ENCODE assay signal across 8 mouse cellular contexts in the genomic region with DNA sequence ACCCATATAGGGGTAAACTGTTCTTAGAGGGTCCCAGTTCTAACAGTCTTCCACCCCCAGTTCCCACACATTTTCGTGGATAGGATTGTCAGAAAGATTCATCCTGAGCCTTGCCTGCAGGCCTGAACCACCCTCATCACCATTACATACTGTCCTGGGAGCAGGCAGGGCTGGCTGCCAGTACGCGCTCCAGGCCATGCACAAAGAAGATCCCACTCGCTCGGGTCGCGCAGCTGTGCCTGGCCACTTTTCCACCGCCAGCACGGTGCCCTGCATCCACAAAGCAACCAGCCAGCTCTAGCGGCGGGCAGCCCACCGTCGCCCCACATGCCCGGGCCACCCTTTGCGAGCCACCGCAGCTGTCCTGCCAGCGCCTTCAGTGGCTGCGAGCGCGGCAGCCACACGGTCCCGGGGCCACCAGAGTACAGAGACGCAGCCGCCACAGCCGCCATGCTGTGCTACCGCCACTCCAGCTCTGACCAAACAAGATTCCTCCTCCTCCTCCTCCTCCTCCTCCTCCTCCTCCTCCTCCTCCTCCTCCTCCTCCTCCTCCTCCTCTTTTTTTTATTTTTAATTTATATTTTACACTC. TPM values are rescaled to one million over a fixed set of nuclear protein-coding genes. Genes with fewer than 3 reads are reported as not detected.
DNase-seq lines count a peak whose midpoint lies in the region; ATAC-seq lines count a peak whose summit lies in the region.

No protein-coding gene starts in this region.

- 52% methylated on average over 26 of the region's 26 CpGs for WGBS in embryonic facial prominence, embryonic 10.5 days
- WGBS in hindbrain, embryonic 11.5 days, result 60% methylated on average over 16 of the region's 26 CpGs
- 56% methylated on average over 26 of the region's 26 CpGs for WGBS in midbrain, embryonic 14.5 days

- no peak overlapping the region for H3K4me2 ChIP-seq in hindbrain, embryonic 11.5 days (replicated peaks; ENCODE audit: low read depth, low read length)
- peak overlapping the region; percentile 29; the same call in 1 of the 2 replicates for H3K4me2 ChIP-seq in midbrain, embryonic 14.5 days (ENCODE audit: low read length)

- H3K4me3 ChIP-seq in embryonic facial prominence, embryonic 10.5 days, result peak overlapping the region; percentile 41
- H3K4me3 ChIP-seq in hindbrain, embryonic 11.5 days (ENCODE audit: low read depth, low read length), result 0 out of 2 replicates have a peak overlapping the region, but pooled peaks have one; percentile 12
- H3K4me3 ChIP-seq in midbrain, embryonic 14.5 days (replicated peaks; ENCODE audit: low read depth, low read length), result peak overlapping the region; percentile 18

- H3K4me1 ChIP-seq in embryonic facial prominence, embryonic 10.5 days, result no peaks in the 10 kb centered on the region
- no peaks in the 10 kb centered on the region for H3K4me1 ChIP-seq in hindbrain, embryonic 11.5 days (replicated peaks; ENCODE audit: control insufficient read depth, insufficient read depth, low read length)
- H3K4me1 ChIP-seq in midbrain, embryonic 14.5 days (ENCODE audit: control insufficient read depth, insufficient read depth, low read length), result no peaks in the 10 kb centered on the region

- 0 out of 2 replicates have a peak overlapping the region, but pooled peaks have one; percentile 51 for H3K27ac ChIP-seq in embryonic facial prominence, embryonic 10.5 days (replicated peaks)
- H3K27ac ChIP-seq in hindbrain, embryonic 11.5 days (ENCODE audit: low read depth, low read length), result no peak overlapping the region
- H3K27ac ChIP-seq in midbrain, embryonic 14.5 days (replicated peaks; ENCODE audit: low read depth, low read length), result no peak overlapping the region

- H3K9ac ChIP-seq in hindbrain, embryonic 11.5 days (ENCODE audit: low read depth, low read length), result no peak overlapping the region
- H3K9ac ChIP-seq in midbrain, embryonic 14.5 days (replicated peaks; ENCODE audit: low read length), result no peak overlapping the region

- DNase-seq in layer of hippocampus, adult 11-12 months (ENCODE audit: low spot score), result peak; percentile 3
- DNase-seq in layer of hippocampus, adult 18-20 months (ENCODE audit: low spot score in 2 of 2), result no peak
- peak; percentile 18 for DNase-seq in embryonic facial prominence, embryonic 10.5 days (ENCODE audit: low spot score)
- peak; percentile 6 for DNase-seq in hindbrain, embryonic 11.5 days (ENCODE audit: low spot score)
- peak; percentile 19 for DNase-seq in midbrain, embryonic 14.5 days
- DNase-seq in thymus, postnatal 36 days, result no peak
- DNase-seq in urinary bladder, postnatal 36 days (ENCODE audit: low spot score in 2 of 2), result no peak
- no peak for DNase-seq in MN1 (ENCODE audit: low spot score)

- H3K36me3 ChIP-seq in embryonic facial prominence, embryonic 10.5 days (replicated peaks), result no peaks in the 10 kb centered on the region
- H3K36me3 ChIP-seq in hindbrain, embryonic 11.5 days (ENCODE audit: control insufficient read depth, insufficient read depth, low read length), result no peaks in the 10 kb centered on the region
- H3K36me3 ChIP-seq in midbrain, embryonic 14.5 days (ENCODE audit: control insufficient read depth, insufficient read depth, low read length), result no peaks in the 10 kb centered on the region

- ATAC-seq in hindbrain, embryonic 11.5 days (ENCODE audit: low FRiP score), result no peak
- ATAC-seq in midbrain, embryonic 14.5 days (ENCODE audit: low FRiP score, low TSS enrichment), result peak; percentile 55; the same call in 1 of the 2 replicates

- H3K27me3 ChIP-seq in embryonic facial prominence, embryonic 10.5 days (replicated peaks; ENCODE audit: low read depth, poor library complexity, severe bottlenecking), result peaks cover 84% of the 10 kb centered on the region
- H3K27me3 ChIP-seq in hindbrain, embryonic 11.5 days (ENCODE audit: control insufficient read depth, insufficient read depth, low read length), result peaks cover 6% of the 10 kb centered on the region
- H3K27me3 ChIP-seq in midbrain, embryonic 14.5 days (ENCODE audit: control insufficient read depth, insufficient read depth, low read length), result peaks cover 10% of the 10 kb centered on the region; the same call in 1 of the 2 replicates

- no peaks in the 10 kb centered on the region for H3K9me3 ChIP-seq in embryonic facial prominence, embryonic 10.5 days
- H3K9me3 ChIP-seq in hindbrain, embryonic 11.5 days (ENCODE audit: control insufficient read depth, low read length), result no peaks in the 10 kb centered on the region
- no peaks in the 10 kb centered on the region for H3K9me3 ChIP-seq in midbrain, embryonic 14.5 days (ENCODE audit: control insufficient read depth, low read length)

RNA-seq across cellular contexts. Expression of a gene that starts 31.8 kb away (rescaled TPM):
- 100 to 1,000 TPM; 149 to 151 TPM for total RNA-seq in layer of hippocampus, adult 18-20 months (2021)
- 22.7 and 24.6 TPM in 2 replicates for polyA plus RNA-seq in embryonic facial prominence, embryonic 10.5 days (2016; fragmentation: Nextera tagmentation; extraction: Ambion mirVana)
- polyA plus RNA-seq in hindbrain, embryonic 11.5 days (2014; fragmentation: Nextera tagmentation; extraction: Ambion mirVana), result 27.0 and 30.3 TPM in 2 replicates
- 142 and 145 TPM in 2 replicates for polyA plus RNA-seq in midbrain, embryonic 14.5 days (2014; fragmentation: Nextera tagmentation; extraction: Ambion mirVana)

Comparison
In these comparisons a context has a peak if more than half of its experiments do, and no peak if none do; other contexts are left out.
1. DNase-seq: peak in layer of hippocampus, adult 11-12 months (single experiment), embryonic facial prominence, embryonic 10.5 days (single experiment), hindbrain, embryonic 11.5 days (single experiment) and midbrain, embryonic 14.5 days (single experiment); none in layer of hippocampus, adult 18-20 months (0 of 2), thymus, postnatal 36 days (0 of 2), urinary bladder, postnatal 36 days (0 of 2) and MN1 (single experiment).
2. Peak in every context shown above with its lines, with median percentiles within 50 percentile points of each other: H3K4me3 ChIP-seq.